Comparison of ENCODE assay signal across 22 mouse cellular contexts in the genomic region with DNA sequence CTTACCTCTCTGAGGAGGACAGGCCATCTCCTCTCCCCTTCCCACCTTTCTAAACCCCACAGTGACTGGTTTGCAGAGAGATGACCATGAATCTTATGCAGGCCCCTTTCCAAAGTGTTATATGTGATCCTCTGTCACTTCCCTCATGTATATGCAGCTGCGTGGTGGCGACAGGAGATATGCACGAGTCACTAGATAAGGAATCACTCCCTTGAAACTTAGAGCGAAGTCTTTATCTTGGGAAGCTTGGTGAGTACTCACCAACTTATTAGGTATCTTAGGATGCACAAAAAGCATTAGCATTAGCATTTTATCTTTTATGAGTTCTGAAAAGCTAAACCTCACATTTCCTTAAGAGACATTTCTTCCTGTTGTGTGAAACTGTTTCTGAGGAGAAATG.
"Had no signal": no experiment of that assay in that cellular context is flagged by ENCODE, and none has a peak within 500 bp of the region (broad histone marks: within the 10 kb centered on the region; RNA-seq: fewer than 3 reads in every experiment).

No protein-coding gene starts in this region.

- H3K9ac ChIP-seq: liver, embryonic 15.5 days; liver, postnatal 0 days; lung, embryonic 15.5 days; midbrain, embryonic 12.5 days; neural tube, embryonic 13.5 days; neural tube, embryonic 15.5 days had no signal

- H3K9me3 ChIP-seq: liver, embryonic 15.5 days; lung, embryonic 15.5 days; megakaryocyte, embryonic 14.5 days; midbrain, embryonic 12.5 days; neural tube, embryonic 13.5 days; neural tube, embryonic 15.5 days had no signal

- H3K4me1 ChIP-seq: liver, embryonic 15.5 days; lung, embryonic 15.5 days; neural tube, embryonic 15.5 days had no signal

- H3K36me3 ChIP-seq: liver, embryonic 15.5 days; lung, embryonic 15.5 days; midbrain, embryonic 12.5 days; neural tube, embryonic 13.5 days; neural tube, embryonic 15.5 days had no signal

- H3K27ac ChIP-seq: liver, embryonic 15.5 days; lung, embryonic 15.5 days; midbrain, embryonic 12.5 days; neural tube, embryonic 13.5 days; neural tube, embryonic 15.5 days had no signal

- H3K4me2 ChIP-seq: liver, embryonic 15.5 days; lung, embryonic 15.5 days; midbrain, embryonic 12.5 days; neural tube, embryonic 13.5 days; neural tube, embryonic 15.5 days had no signal

- ATAC-seq: liver, postnatal 0 days; lung, postnatal 0 days; midbrain, embryonic 16.5 days had no signal

- H3K4me3 ChIP-seq: liver, embryonic 15.5 days; lung, embryonic 15.5 days; megakaryocyte, embryonic 14.5 days; midbrain, embryonic 12.5 days; myocyte; neural tube, embryonic 13.5 days; neural tube, embryonic 15.5 days had no signal

- DNase-seq: liver, postnatal 0 days; lung, adult 2 months; lung, postnatal 14 days; lung, postnatal 36 days; midbrain, embryonic 14.5 days; retina, postnatal 1 day; right cerebral cortex, adult 18-20 months; right cerebral cortex, postnatal 25 days; right cerebral cortex, postnatal 4 days; spleen, adult 18-20 months; thymus, adult 18-20 months; thymus, postnatal 14 days; thymus, postnatal 36 days had no signal

- H3K27me3 ChIP-seq: liver, embryonic 15.5 days; lung, embryonic 15.5 days; megakaryocyte, embryonic 14.5 days; midbrain, embryonic 12.5 days; neural tube, embryonic 13.5 days; neural tube, embryonic 15.5 days had no signal
